Mouse (Mus musculus) neural tube, embryonic 11.5 days (tissue): ENCODE results near the gene Hnrnpk. TPM values are rescaled to one million over a fixed set of nuclear protein-coding genes. Genes with fewer than 3 reads are reported as not detected.
"Not testable (repeated sequence)": the region's sequence is repeated elsewhere in the genome, so short reads cannot be mapped to it uniquely, and the experiment has no call there.

Experiments used
- ATAC-seq: fragments of 200-750 bp; cut with Nextera tagmentation; 2 replicates; pipeline ENCODE4 v1.8.0; 2017; ENCODE audit warnings: moderate number of reproducible peaks, mild to moderate bottlenecking, moderate TSS enrichment, moderate library complexity; ENCODE audit not compliant: insufficient read depth, low FRiP score, low TSS enrichment
- DNase-seq: peaks from one replicate; pipeline ENCODE4 v3.0.0-alpha.2; 2015; ENCODE audit warnings: low spot score
- H3K27ac ChIP-seq: fragments of 300-500 bp; sonication (generic); 2 replicates; pipeline ENCODE4 v1.5.1; 2014; ENCODE audit warnings: low read depth, mild to moderate bottlenecking, low read length
- H3K27me3 ChIP-seq: fragments of 300-500 bp; sonication (generic); 2 replicates; pipeline ENCODE4 v1.6.1; 2014; ENCODE audit warnings: mild to moderate bottlenecking, low read length, mixed read lengths; ENCODE audit not compliant: control insufficient read depth, insufficient read depth
- H3K36me3 ChIP-seq: fragments of 300-500 bp; sonication (generic); 2 replicates; pipeline ENCODE4 v1.6.1; 2014; ENCODE audit warnings: mild to moderate bottlenecking, low read length, moderate library complexity, mixed read lengths; ENCODE audit not compliant: control insufficient read depth, insufficient read depth
- H3K4me1 ChIP-seq: fragments of 300-500 bp; sonication (generic); 2 replicates; pipeline ENCODE4 v1.6.1; 2014; ENCODE audit warnings: low read length, mixed read lengths; ENCODE audit not compliant: control insufficient read depth, insufficient read depth
- H3K4me2 ChIP-seq: fragments of 300-500 bp; sonication (generic); 2 replicates; pipeline ENCODE4 v1.6.1; 2014; ENCODE audit warnings: low read depth, mild to moderate bottlenecking, moderate library complexity
- H3K4me3 ChIP-seq: fragments of 300-500 bp; sonication (generic); 2 replicates; pipeline ENCODE4 v1.5.1; 2014; ENCODE audit warnings: low read depth, low read length
- H3K9ac ChIP-seq: fragments of 300-500 bp; sonication (generic); 2 replicates; pipeline ENCODE4 v1.6.1; 2014; ENCODE audit warnings: mild to moderate bottlenecking, low read length
- H3K9me3 ChIP-seq: fragments of 300-500 bp; sonication (generic); 2 replicates; pipeline ENCODE4 v1.6.1; 2016; ENCODE audit warnings: low read length; ENCODE audit not compliant: control insufficient read depth
- whole genome bisulfite sequencing: fragments of 180-500 bp; shearing (Covaris S2); extraction: QIAGEN DNeasy Blood & Tissue Kit; methylation state at CpG from one replicate; pipeline ENCODE4 v1.1.7; 2014; 5-methylcytosine and 5-hydroxymethylcytosine counted together
- polyA plus RNA-seq: library from polyadenylated mRNA; unstranded; fragments of >200 nt; fragmentation: Nextera tagmentation; extraction: Ambion mirVana; gene quantifications from 2 replicates; pipeline ENCODE4 v1.2.1, GENCODE M21; 2014

The Hnrnpk gene
- polyA plus RNA-seq, 1 experiment from 2014 or later, result 2,440 TPM

- ATAC-seq (peak; percentile 49), DNase-seq (peak; percentile 88)
- Histone ChIP-seq H3K27me3 (no peaks in the 10 kb centered on the region), H3K4me1 (no peaks in the 10 kb centered on the region), H3K36me3 (0 out of 2 replicates have a peak, but pooled peaks cover 2% of the 10 kb centered on the region), H3K9ac (peak overlapping the region; percentile 96), H3K9me3 (no peaks in the 10 kb centered on the region), H3K27ac (peak overlapping the region; percentile 98), H3K4me3 (peak overlapping the region; percentile 98), H3K4me2 (peak overlapping the region; percentile 56)
- 0% methylated on average over 51 of the region's 100 CpGs for WGBS
Measured at GRCm38 (mm10) chr13:58401135-58402002, 1.8 kb downstream of the Hnrnpk start.

- ATAC-seq (no peak), DNase-seq (no peak)
- Histone ChIP-seq H3K9me3 (no peaks in the 10 kb centered on the region), H3K27me3 (no peaks in the 10 kb centered on the region), H3K4me3 (peak overlapping the region; percentile 98), H3K4me2 (peak overlapping the region; percentile 56), H3K9ac (peak overlapping the region; percentile 96), H3K4me1 (no peaks in the 10 kb centered on the region), H3K36me3 (peaks cover 7% of the 10 kb centered on the region), H3K27ac (peak overlapping the region; percentile 98; the same call in 1 of the 2 replicates)
- 1% methylated on average over 11 of the region's 11 CpGs for WGBS
Measured at GRCm38 (mm10) chr13:58400576-58400975, 2.6 kb downstream of the Hnrnpk start.

- no peak for DNase-seq
- 89% methylated on average over 13 of the region's 13 CpGs for WGBS
- H3K27ac ChIP-seq, result no peak overlapping the region
- H3K36me3 ChIP-seq, result peaks cover 12% of the 10 kb centered on the region
- H3K4me3 ChIP-seq, result no peak overlapping the region
- ATAC-seq, result no peak
- no peak overlapping the region for H3K9ac ChIP-seq
- no peaks in the 10 kb centered on the region for H3K9me3 ChIP-seq
- no peaks in the 10 kb centered on the region for H3K27me3 ChIP-seq
- no peak overlapping the region for H3K4me2 ChIP-seq
- H3K4me1 ChIP-seq, result no peaks in the 10 kb centered on the region
Measured at GRCm38 (mm10) chr13:58397651-58398050, 5.5 kb downstream of the Hnrnpk start.

GRCm38 (mm10) chr13:58394392-58394791 lies 8.8 kb downstream of the Hnrnpk start:
- not testable (repeated sequence) for H3K27me3 ChIP-seq, H3K4me1 ChIP-seq, H3K27ac ChIP-seq, H3K4me3 ChIP-seq, DNase-seq, H3K9me3 ChIP-seq, ATAC-seq, H3K9ac ChIP-seq, H3K4me2 ChIP-seq
- 89% methylated on average over 11 of the region's 11 CpGs for WGBS
- H3K36me3 ChIP-seq, result peaks cover 12% of the 10 kb centered on the region

GRCm38 (mm10) chr13:58389324-58389951 lies 13.7 kb downstream of the Hnrnpk start:
- DNase-seq, result no peak
- Histone ChIP-seq H3K9me3 (no peaks in the 10 kb centered on the region), H3K27ac (no peak overlapping the region), H3K36me3 (no peaks in the 10 kb centered on the region), H3K4me2 (no peak overlapping the region), H3K4me3 (no peak overlapping the region), H3K9ac (no peak overlapping the region), H3K27me3 (no peaks in the 10 kb centered on the region), H3K4me1 (no peaks in the 10 kb centered on the region; the same call in 1 of the 2 replicates)
- ATAC-seq, result no peak
- WGBS, result 78% methylated on average over 2 of the region's 2 CpGs

- DNase-seq, result no peak
- Histone ChIP-seq H3K4me2 (no peak overlapping the region), H3K4me1 (no peaks in the 10 kb centered on the region; the same call in 1 of the 2 replicates), H3K4me3 (no peak overlapping the region), H3K36me3 (no peaks in the 10 kb centered on the region), H3K27me3 (no peaks in the 10 kb centered on the region), H3K27ac (no peak overlapping the region), H3K9me3 (no peaks in the 10 kb centered on the region), H3K9ac (no peak overlapping the region)
- no peak for ATAC-seq
- 58% methylated on average over 3 of the region's 3 CpGs for WGBS
Measured at GRCm38 (mm10) chr13:58388379-58388778, 14.8 kb downstream of the Hnrnpk start.

- no peak for ATAC-seq
- WGBS, result 18% methylated on average over 7 of the region's 7 CpGs
- H3K9ac ChIP-seq, result no peak overlapping the region
Measured at GRCm38 (mm10) chr13:58387948-58388347, 15.2 kb downstream of the Hnrnpk start.

GRCm38 (mm10) chr13:58385547-58385920 lies 17.6 kb downstream of the Hnrnpk start:
- DNase-seq, result no peak
- Histone ChIP-seq H3K4me3 (peak overlapping the region; percentile 79), H3K27ac (no peak overlapping the region), H3K9ac (peak overlapping the region; percentile 76), H3K36me3 (peaks cover 17% of the 10 kb centered on the region), H3K4me2 (peak overlapping the region; percentile 80), H3K9me3 (peaks cover 9% of the 10 kb centered on the region; the same call in 1 of the 2 replicates), H3K4me1 (no peaks in the 10 kb centered on the region; the same call in 1 of the 2 replicates), H3K27me3 (no peaks in the 10 kb centered on the region)
- ATAC-seq, result no peak
- WGBS, result 89% methylated on average over 7 of the region's 7 CpGs

More at GRCm38 (mm10) chr13:58387948-58388347, 15.2 kb downstream of the Hnrnpk start:
- Histone ChIP-seq H3K9me3 (no peaks in the 10 kb centered on the region), H3K4me3 (no peak overlapping the region), H3K36me3 (no peaks in the 10 kb centered on the region), H3K27me3 (no peaks in the 10 kb centered on the region), H3K27ac (no peak overlapping the region), H3K4me2 (no peak overlapping the region), H3K4me1 (no peaks in the 10 kb centered on the region; the same call in 1 of the 2 replicates)
- peak; percentile 72 for DNase-seq
